In genomic region chr4:108327730-108328484, GRCm38 (mm10) we compare ENCODE assay signal across 7 mouse cellular contexts. TPM values are rescaled to one million over a fixed set of nuclear protein-coding genes. Genes with fewer than 3 reads are reported as not detected.
DNase-seq lines count a peak whose midpoint lies in the region; ATAC-seq lines count a peak whose summit lies in the region.

Gene Coa7 (plus strand): TSS chr4:108328140.

- under 1% methylated on average over 45 of the region's 45 CpGs for WGBS in intestine, embryonic 16.5 days
- WGBS in midbrain, embryonic 11.5 days: under 1% methylated on average over 45 of the region's 45 CpGs

- ATAC-seq in intestine, embryonic 16.5 days: peak; percentile 93
- peak; percentile 95 for ATAC-seq in midbrain, embryonic 11.5 days (ENCODE audit: low FRiP score)

- no peaks in the 10 kb centered on the region for H3K27me3 ChIP-seq in intestine, embryonic 16.5 days (replicated peaks; ENCODE audit: control insufficient read depth, insufficient read depth, low read length)
- no peaks in the 10 kb centered on the region for H3K27me3 ChIP-seq in midbrain, embryonic 11.5 days (ENCODE audit: control insufficient read depth, insufficient read depth, low read length)

- peak; percentile 97 for DNase-seq in adrenal gland, adult 2 months
- DNase-seq in embryo, embryonic 11.5 days (ENCODE audit: low read depth, low spot score): peak; percentile 97
- DNase-seq in gastrocnemius, postnatal 36 days: peak; percentile 96 to 97
- DNase-seq in left cerebral cortex, postnatal 36 days (ENCODE audit: low spot score in 2 of 2): peak; percentile 95
- DNase-seq in midbrain, embryonic 11.5 days (ENCODE audit: low spot score, missing footprints): peak; percentile 100
- DNase-seq in skeletal muscle tissue, adult 2 months (ENCODE audit: low read depth, low spot score): peak; percentile 97

- no peaks in the 10 kb centered on the region for H3K36me3 ChIP-seq in intestine, embryonic 16.5 days (ENCODE audit: control insufficient read depth, insufficient read depth, low read length)
- H3K36me3 ChIP-seq in midbrain, embryonic 11.5 days (ENCODE audit: control insufficient read depth, insufficient read depth, low read length): no peaks in the 10 kb centered on the region; the same call in 1 of the 2 replicates

- H3K4me2 ChIP-seq in intestine, embryonic 16.5 days (ENCODE audit: low read depth, low read length): peak within 1 kb of the TSS; percentile 56
- H3K4me2 ChIP-seq in midbrain, embryonic 11.5 days: peak within 1 kb of the TSS; percentile 60

- peak within 1 kb of the TSS; percentile 76 for H3K9ac ChIP-seq in intestine, embryonic 16.5 days (ENCODE audit: low read depth, low read length)
- H3K9ac ChIP-seq in midbrain, embryonic 11.5 days (ENCODE audit: low read length): peak within 1 kb of the TSS; percentile 69

- H3K9me3 ChIP-seq in intestine, embryonic 16.5 days (ENCODE audit: control insufficient read depth, low read length): no peaks in the 10 kb centered on the region
- no peaks in the 10 kb centered on the region for H3K9me3 ChIP-seq in midbrain, embryonic 11.5 days (ENCODE audit: control insufficient read depth, low read length)

- H3K27ac ChIP-seq in intestine, embryonic 16.5 days (ENCODE audit: low read length): peak within 1 kb of the TSS; percentile 92
- peak within 1 kb of the TSS; percentile 81 for H3K27ac ChIP-seq in midbrain, embryonic 11.5 days (ENCODE audit: low read depth, low read length)

- peaks cover 9% of the 10 kb centered on the region; the same call in 1 of the 2 replicates for H3K4me1 ChIP-seq in intestine, embryonic 16.5 days (ENCODE audit: control insufficient read depth, insufficient read depth, low read length)
- H3K4me1 ChIP-seq in midbrain, embryonic 11.5 days (ENCODE audit: control insufficient read depth, insufficient read depth, low read length): 0 out of 2 replicates have a peak, but pooled peaks cover 3% of the 10 kb centered on the region

- intact Hi-C loops in gastrocnemius, postnatal 36 days (cut with DNase I): loop anchor here (5.0 to 10.0 kb wide), 3 partner anchors 76 to 403 kb away; partner anchors contain the start of genes Cpt2 and Echdc2
- intact Hi-C loops in left cerebral cortex, postnatal 36 days (cut with DNase I): loop anchor here (2.0 kb wide), 1 partner anchor 27 kb away; the partner anchor contains the start of gene Zyg11b

- peak within 1 kb of the TSS; percentile 75 for H3K4me3 ChIP-seq in intestine, embryonic 16.5 days (ENCODE audit: low read length)
- H3K4me3 ChIP-seq in midbrain, embryonic 11.5 days (ENCODE audit: low read depth, low read length): peak within 1 kb of the TSS; percentile 66

RNA-seq across cellular contexts. Expression of gene Coa7, which starts in this region (rescaled TPM):
- 10 to 100 TPM; 46.9 to 53.0 TPM for total RNA-seq in adrenal gland, adult 2 months (2021)
- polyA plus RNA-seq in adrenal gland, adult 2 months (2012; rRNA removed): 6.5 and 7.7 TPM in 2 replicates
- 10 to 100 TPM; 35.5 to 39.9 TPM for total RNA-seq in gastrocnemius, postnatal 36 days (2021)
- 67.0 and 68.5 TPM in 2 replicates for polyA plus RNA-seq in intestine, embryonic 16.5 days (2015; fragmentation: Nextera tagmentation; extraction: Ambion mirVana)
- total RNA-seq in left cerebral cortex, postnatal 36 days (2021): 10 to 100 TPM; 25.7 to 28.9 TPM
- 54.6 and 55.5 TPM in 2 replicates for polyA plus RNA-seq in midbrain, embryonic 11.5 days (2014; fragmentation: Nextera tagmentation; extraction: Ambion mirVana)

Comparison
In these comparisons a context has a peak if more than half of its experiments do, and no peak if none do; other contexts are left out.
1. Peak in every context shown above with its lines: DNase-seq, ATAC-seq, H3K4me3 ChIP-seq and H3K27ac ChIP-seq.